Mouse (Mus musculus) embryonic facial prominence, embryonic 10.5 days (tissue): ENCODE measurements around the gene Smim24. TPM values are rescaled to one million over a fixed set of nuclear protein-coding genes. Genes with fewer than 3 reads are reported as not detected.

Source experiments
- DNase-seq: peaks from one replicate; pipeline ENCODE4 v3.0.0-alpha.2; 2017; ENCODE audit warnings: low spot score
- H3K27ac ChIP-seq: fragments of 300-500 bp; sonication (generic); replicated peaks from 2 replicates; pipeline ENCODE4 v1.5.1; 2016; ENCODE audit warnings: mild to moderate bottlenecking
- H3K27me3 ChIP-seq: fragments of 300-500 bp; sonication (generic); replicated peaks from 2 replicates; pipeline ENCODE4 v1.6.1; 2016; ENCODE audit warnings: low read depth, mild to moderate bottlenecking; ENCODE audit not compliant: poor library complexity, severe bottlenecking
- H3K36me3 ChIP-seq: fragments of 300-500 bp; sonication (generic); replicated peaks from 2 replicates; pipeline ENCODE4 v1.6.1; 2016; ENCODE audit warnings: mild to moderate bottlenecking, moderate library complexity
- H3K4me1 ChIP-seq: fragments of 300-500 bp; sonication (generic); 2 replicates; pipeline ENCODE4 v1.6.1; 2016
- H3K4me3 ChIP-seq: fragments of 300-500 bp; sonication (generic); 2 replicates; pipeline ENCODE4 v1.5.1; 2016; ENCODE audit warnings: mild to moderate bottlenecking, moderate library complexity
- H3K9me3 ChIP-seq: fragments of 300-500 bp; sonication (generic); 2 replicates; pipeline ENCODE4 v1.6.1; 2016; ENCODE audit warnings: mild to moderate bottlenecking
- WGBS: fragments of 180-500 bp; shearing (Covaris S2); methylation state at CpG from one replicate; pipeline ENCODE4 v1.1.7; 2016; 5-methylcytosine and 5-hydroxymethylcytosine counted together
- polyA plus RNA-seq: library from polyadenylated mRNA; unstranded; fragments of >200 nt; fragmentation: Nextera tagmentation; extraction: Ambion mirVana; gene quantifications from 2 replicates; pipeline ENCODE4 v1.2.1, GENCODE M21; 2016

Smim24 gene
- polyA plus RNA-seq, 1 experiment from 2014 or later = 2.0 TPM

DNA sequence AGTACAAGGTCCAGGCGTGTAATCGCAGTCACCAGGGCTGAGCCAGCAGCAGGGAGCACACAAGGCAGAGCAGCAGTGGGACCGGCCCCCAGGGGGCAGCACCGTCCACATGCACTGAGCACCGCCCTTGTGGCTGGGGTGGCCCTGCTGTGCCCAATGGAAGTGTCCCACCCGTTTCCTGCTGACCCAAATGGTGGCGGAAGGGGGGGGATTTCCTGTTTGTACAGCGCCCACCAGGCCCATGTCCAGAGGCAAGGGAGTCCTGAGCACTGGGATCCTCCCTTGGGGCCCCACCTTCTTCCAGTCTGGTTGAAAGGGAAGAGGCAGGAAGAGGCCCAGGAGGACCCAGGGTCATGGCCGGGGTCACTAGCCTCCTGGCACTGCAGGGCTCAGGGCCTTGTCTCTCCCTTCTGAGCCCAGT is 16.0 kb downstream of the Smim24 start:
- peak overlapping the region; percentile 66 for H3K27ac ChIP-seq
- peak overlapping the region; percentile 32 for H3K4me3 ChIP-seq
- peaks cover 50% of the 10 kb centered on the region for H3K27me3 ChIP-seq
- DNase-seq = peak; percentile 86
- 12% methylated on average over 9 of the region's 9 CpGs for WGBS
- H3K4me1 ChIP-seq = peaks cover 91% of the 10 kb centered on the region
- H3K9me3 ChIP-seq = no peaks in the 10 kb centered on the region
- H3K36me3 ChIP-seq = peaks cover 20% of the 10 kb centered on the region; the same call in 1 of the 2 replicates

GRCm38 (mm10) chr10:81409330-81409729 is 16.5 kb downstream of the Smim24 start:
- peaks cover 46% of the 10 kb centered on the region for H3K27me3 ChIP-seq
- peak overlapping the region; percentile 32 for H3K4me3 ChIP-seq
- no peaks in the 10 kb centered on the region for H3K9me3 ChIP-seq
- WGBS = 7% methylated on average over 8 of the region's 8 CpGs
- H3K27ac ChIP-seq = peak overlapping the region; percentile 66
- peak; percentile 68 for DNase-seq
- peaks cover 20% of the 10 kb centered on the region; the same call in 1 of the 2 replicates for H3K36me3 ChIP-seq
- H3K4me1 ChIP-seq = peaks cover 91% of the 10 kb centered on the region

- Histone ChIP-seq H3K36me3 (peaks cover 14% of the 10 kb centered on the region; the same call in 1 of the 2 replicates), H3K27me3 (peaks cover 35% of the 10 kb centered on the region), H3K27ac (peak overlapping the region; percentile 66), H3K9me3 (no peaks in the 10 kb centered on the region), H3K4me1 (peaks cover 95% of the 10 kb centered on the region), H3K4me3 (peak overlapping the region; percentile 32; the same call in 1 of the 2 replicates)
- 68% methylated on average over 4 of the region's 4 CpGs for WGBS
- DNase-seq = no peak
Measured at GRCm38 (mm10) chr10:81410350-81410749, 17.5 kb downstream of the Smim24 start.

- Histone ChIP-seq H3K36me3 (peaks cover 7% of the 10 kb centered on the region; the same call in 1 of the 2 replicates), H3K27ac (peak overlapping the region; percentile 90), H3K9me3 (no peaks in the 10 kb centered on the region), H3K27me3 (peaks cover 29% of the 10 kb centered on the region), H3K4me3 (no peak overlapping the region), H3K4me1 (peaks cover 95% of the 10 kb centered on the region)
- WGBS = 84% methylated on average over 9 of the region's 9 CpGs
- no peak for DNase-seq
Measured at GRCm38 (mm10) chr10:81410981-81411380, 18.1 kb downstream of the Smim24 start.

- H3K4me3 ChIP-seq = peak overlapping the region; percentile 6; the same call in 1 of the 2 replicates
- 0 out of 2 replicates have a peak, but pooled peaks cover 6% of the 10 kb centered on the region for H3K36me3 ChIP-seq
- H3K4me1 ChIP-seq = peaks cover 95% of the 10 kb centered on the region
- peaks cover 22% of the 10 kb centered on the region for H3K27me3 ChIP-seq
- DNase-seq = peak; percentile 23
- WGBS = 80% methylated on average over 18 of the region's 18 CpGs
- H3K27ac ChIP-seq = peak overlapping the region; percentile 90
- H3K9me3 ChIP-seq = no peaks in the 10 kb centered on the region
Measured at GRCm38 (mm10) chr10:81411471-81412400, 18.9 kb downstream of the Smim24 start.

DNA sequence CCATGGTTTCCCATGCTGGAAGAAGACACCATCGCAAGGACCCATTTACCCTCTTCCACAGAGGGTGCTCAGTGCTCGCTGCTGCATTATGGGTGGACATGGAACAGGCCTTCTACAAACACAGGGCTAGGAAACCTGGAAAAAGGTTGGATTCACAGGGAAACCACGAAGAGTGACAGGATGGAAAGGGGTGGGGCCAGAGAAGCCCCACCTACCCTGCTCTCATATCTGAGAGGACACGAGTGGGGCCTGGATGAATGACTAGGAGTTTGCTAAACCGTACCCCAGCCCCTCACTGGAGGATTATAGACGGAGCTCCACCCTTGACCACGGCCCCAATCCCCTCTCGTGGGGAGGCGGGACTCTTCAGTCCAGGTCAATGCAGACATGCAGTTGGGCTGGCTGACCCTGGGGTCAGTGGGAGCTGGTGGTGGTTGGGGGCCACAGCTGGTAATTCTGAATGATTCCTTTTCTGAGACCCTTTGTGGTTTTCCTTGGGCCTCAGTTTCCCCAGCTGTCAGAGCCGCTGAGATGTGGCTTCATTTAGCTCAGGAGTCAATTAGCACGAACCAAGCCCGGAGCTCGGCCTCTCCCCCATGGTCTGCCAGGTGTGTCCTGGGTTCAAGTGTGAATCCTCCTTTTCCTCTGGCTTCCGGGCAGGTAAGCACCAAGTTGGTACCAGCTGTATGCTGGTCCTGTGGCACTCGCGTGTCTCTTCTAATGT is 19.9 kb downstream of the Smim24 start:
- DNase-seq = no peak
- Histone ChIP-seq H3K9me3 (no peaks in the 10 kb centered on the region), H3K27me3 (peaks cover 19% of the 10 kb centered on the region), H3K36me3 (0 out of 2 replicates have a peak, but pooled peaks cover 6% of the 10 kb centered on the region), H3K4me1 (peaks cover 95% of the 10 kb centered on the region), H3K27ac (peak overlapping the region; percentile 90), H3K4me3 (no peak overlapping the region)
- WGBS = 75% methylated on average over 16 of the region's 16 CpGs

DNA sequence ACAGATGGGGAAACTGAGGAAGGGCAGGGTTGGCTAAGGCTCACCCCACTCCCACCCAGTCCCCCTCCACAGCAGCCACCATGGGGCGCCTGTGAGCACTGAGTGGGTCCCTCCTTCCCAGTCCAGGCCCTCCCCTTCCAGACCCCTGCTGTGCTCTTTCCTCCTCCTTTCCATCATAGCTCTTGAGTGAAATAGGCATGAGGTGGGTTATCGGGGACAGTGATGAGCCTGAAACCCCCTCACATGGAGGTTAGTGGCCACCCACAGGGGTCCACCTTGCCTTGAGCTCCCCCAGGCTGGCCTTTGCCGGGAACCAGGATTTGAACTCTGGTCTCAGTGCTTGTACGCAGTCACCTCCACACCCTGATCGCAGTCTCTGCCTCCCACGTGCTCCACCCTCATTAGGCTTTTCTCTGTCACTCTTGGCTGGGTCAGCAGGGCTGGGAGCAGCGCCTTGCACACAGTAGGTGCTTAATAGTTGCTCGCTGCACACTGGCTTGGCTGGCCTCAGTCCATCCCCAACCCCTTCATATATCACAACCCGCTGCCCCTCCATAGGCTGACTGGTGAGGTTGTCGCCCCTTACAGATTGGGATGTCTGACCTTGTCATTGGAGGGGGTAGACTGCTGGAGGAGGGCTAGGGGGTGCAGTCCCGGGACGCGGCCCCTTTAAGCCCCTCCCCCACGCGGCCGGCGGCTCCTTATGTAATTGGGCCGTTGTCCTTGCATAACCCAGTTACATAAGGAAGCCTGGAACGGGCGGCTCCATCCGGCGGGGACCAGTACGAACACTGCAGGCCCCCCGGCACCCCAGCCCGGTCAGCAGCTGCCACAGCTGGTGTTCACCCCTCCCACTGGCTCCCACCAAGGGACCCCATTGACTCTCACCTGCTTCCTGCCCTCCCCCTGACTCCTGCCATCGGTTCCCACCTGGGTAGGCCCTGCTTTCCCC is 20.7 kb downstream of the Smim24 start:
- peaks cover 95% of the 10 kb centered on the region for H3K4me1 ChIP-seq

GRCm38 (mm10) chr10:81414682-81415081 is 21.8 kb downstream of the Smim24 start:
- peak overlapping the region; percentile 90 for H3K27ac ChIP-seq
- H3K27me3 ChIP-seq = peaks cover 26% of the 10 kb centered on the region
- H3K9me3 ChIP-seq = no peaks in the 10 kb centered on the region
- peaks cover 94% of the 10 kb centered on the region for H3K4me1 ChIP-seq
- peak; percentile 73 for DNase-seq
- peaks cover 11% of the 10 kb centered on the region; the same call in 1 of the 2 replicates for H3K36me3 ChIP-seq
- peak overlapping the region; percentile 44 for H3K4me3 ChIP-seq

More for the DNA sequence above, 20.7 kb downstream of the Smim24 start:
- Histone ChIP-seq H3K27me3 (peaks cover 18% of the 10 kb centered on the region), H3K9me3 (no peaks in the 10 kb centered on the region), H3K36me3 (0 out of 2 replicates have a peak, but pooled peaks cover 6% of the 10 kb centered on the region), H3K4me3 (peak overlapping the region; percentile 44), H3K27ac (peak overlapping the region; percentile 90)
- peak; percentile 85 for DNase-seq
- WGBS = 28% methylated on average over 26 of the region's 26 CpGs

DNA sequence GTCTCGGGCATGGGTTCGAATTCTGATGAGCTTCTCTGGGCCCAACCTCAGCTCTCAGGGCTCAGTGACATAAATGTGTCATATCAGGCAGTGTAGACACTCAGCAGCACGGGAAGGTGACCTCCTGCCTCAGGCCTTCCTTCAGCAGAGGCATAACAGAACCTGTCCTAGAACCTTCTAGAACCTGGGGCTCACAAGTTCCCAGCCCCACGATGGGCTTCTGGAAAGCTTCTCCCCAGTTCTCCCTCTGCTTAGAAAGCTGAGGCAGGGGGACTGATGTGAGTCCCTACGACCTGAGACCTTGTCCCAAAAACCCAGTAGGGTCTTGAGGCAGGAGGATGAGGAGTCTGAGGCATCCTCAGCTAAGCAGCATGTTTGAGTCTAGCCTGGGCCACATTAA is 22.3 kb downstream of the Smim24 start:
- DNase-seq = no peak
- peaks cover 94% of the 10 kb centered on the region for H3K4me1 ChIP-seq
- WGBS = 83% methylated on average over 5 of the region's 5 CpGs
- peak overlapping the region; percentile 44 for H3K4me3 ChIP-seq
- H3K27ac ChIP-seq = peak overlapping the region; percentile 90
- H3K36me3 ChIP-seq = peaks cover 11% of the 10 kb centered on the region; the same call in 1 of the 2 replicates
- peaks cover 30% of the 10 kb centered on the region for H3K27me3 ChIP-seq
- H3K9me3 ChIP-seq = no peaks in the 10 kb centered on the region

DNA sequence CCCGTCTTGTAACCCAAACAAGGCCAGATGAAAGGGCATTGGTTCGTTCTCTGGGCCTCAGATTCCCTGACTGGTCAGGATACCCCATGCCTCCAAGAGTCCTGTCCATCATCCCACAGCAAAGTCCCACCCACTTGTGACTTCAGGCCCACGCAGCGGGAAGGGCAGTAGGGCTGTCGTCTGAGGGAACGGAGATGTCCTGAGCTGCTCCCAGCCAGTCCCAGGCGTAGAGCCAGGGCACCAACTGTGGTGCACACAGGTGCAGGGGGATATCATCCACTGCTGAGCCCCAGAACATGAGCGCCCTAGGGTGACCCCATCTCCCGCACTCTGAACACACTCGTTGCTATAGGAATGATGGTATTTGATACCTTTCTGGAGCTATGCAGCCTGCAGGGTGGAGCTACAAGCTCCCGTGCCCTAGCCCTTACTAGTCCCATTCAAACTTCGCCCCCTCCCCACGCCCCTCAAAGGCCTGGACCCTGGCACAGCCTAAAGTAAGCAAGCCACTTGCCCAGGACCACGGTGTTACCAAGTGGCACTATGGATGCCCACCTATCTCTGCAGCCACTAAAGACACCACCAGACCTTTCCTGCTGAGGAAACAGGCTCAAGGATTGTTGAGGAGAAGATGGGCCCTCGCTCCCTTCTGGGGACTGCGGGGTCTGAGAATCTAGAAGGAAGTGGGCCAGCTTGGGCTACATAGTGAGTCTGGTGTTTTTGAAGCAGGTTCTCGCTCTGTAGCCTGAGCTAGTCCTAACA is 22.9 kb downstream of the Smim24 start:
- peaks cover 90% of the 10 kb centered on the region for H3K4me1 ChIP-seq
- 0 out of 2 replicates have a peak overlapping the region, but pooled peaks have one; percentile 60 for H3K4me3 ChIP-seq
- peak overlapping the region; percentile 90 for H3K27ac ChIP-seq
- no peaks in the 10 kb centered on the region for H3K9me3 ChIP-seq
- DNase-seq = peak; percentile 15
- 60% methylated on average over 17 of the region's 17 CpGs for WGBS
- peaks cover 11% of the 10 kb centered on the region; the same call in 1 of the 2 replicates for H3K36me3 ChIP-seq
- H3K27me3 ChIP-seq = peaks cover 36% of the 10 kb centered on the region
